Mouse (Mus musculus): ENCODE data around the gene BC004004. TPM values are rescaled to one million over a fixed set of nuclear protein-coding genes. Genes with fewer than 3 reads are reported as not detected.
A peak's percentile ranks its signal among the peaks of the same experiment; 100 is the strongest.

Gene BC004004
- total RNA-seq (2012; rRNA removed): 80.7 and 86.3 TPM in 2 replicates
- polyA plus RNA-seq (2012; ENCODE audit: insufficient read depth in 1 of 2, insufficient read length in 2 of 2, low read depth in 1 of 2, low replicate concordance in 2 of 2, missing spikeins in 1 of 2): 10 to 100 TPM in 1 of 2 experiments, not detected in 1; 81.8 TPM

GRCm38 (mm10) chr17:29268682-29269348 is at the start of gene BC004004:
Gene BC004004 (plus strand): TSS chr17:29268788.
- peak; percentile 91 for TF ChIP-seq SIN3A (IDR thresholded peaks at IDR 0.05; ENCODE audit: low read length)
- 0 out of 2 replicates have a peak, but pooled peaks have one; percentile 5 for TF ChIP-seq POLR2AphosphoS5 (IDR thresholded peaks at IDR 0.05; ENCODE audit: borderline replicate concordance, low read depth, low read length)
- TF ChIP-seq MAZ (IDR thresholded peaks at IDR 0.05; ENCODE audit: low read depth, low read length): peak; percentile 90
- TF ChIP-seq POLR2AphosphoS2 (IDR thresholded peaks at IDR 0.05; ENCODE audit: low read length): peak; percentile 72; the same call in 1 of the 2 replicates
- TF ChIP-seq NELFE (IDR thresholded peaks at IDR 0.05; ENCODE audit: low read depth, low read length): peak; percentile 83
- TF ChIP-seq UBTF (IDR thresholded peaks at IDR 0.05; ENCODE audit: borderline replicate concordance, insufficient read depth, low read depth, low read length): no peak
- peak; percentile 65 for TF ChIP-seq TCF12 (IDR thresholded peaks at IDR 0.05; ENCODE audit: low read depth, low read length)
- TF ChIP-seq ZMIZ1 (IDR thresholded peaks at IDR 0.05; ENCODE audit: low read depth, low read length): peak; percentile 86
- TF ChIP-seq SMC3 (IDR thresholded peaks at IDR 0.05; ENCODE audit: low read depth, low read length): peak; percentile 60
- TF ChIP-seq ELF1 (IDR thresholded peaks at IDR 0.05; ENCODE audit: low read depth, low read length): peak; percentile 99
- TF ChIP-seq MAX (IDR thresholded peaks at IDR 0.05; ENCODE audit: low read length): peak; percentile 72; the same call in 1 of the 2 replicates
- TF ChIP-seq ZC3H11A (IDR thresholded peaks at IDR 0.05; ENCODE audit: low read depth, low read length): no peak
- TF ChIP-seq KAT2A (conservative IDR thresholded peaks at IDR 0.05; ENCODE audit: low read depth, low read length): peak; percentile 77
- TF ChIP-seq RAD21 (IDR thresholded peaks at IDR 0.05; ENCODE audit: low read depth, low read length): no peak; the same call in 1 of the 2 replicates
- no peak for TF ChIP-seq USF1 (IDR thresholded peaks at IDR 0.05; ENCODE audit: low read depth, low read length)
- peak in 1 of 2 experiments; percentile 12; a peak in 2 of 4 replicates for TF ChIP-seq EP300 (IDR thresholded peaks at IDR 0.05; ENCODE audit: low read depth in 1 of 2, low read length in 2 of 2)
- no peak for TF ChIP-seq ETS1 (IDR thresholded peaks at IDR 0.05; ENCODE audit: low read depth, low read length)
- peak; percentile 92 for TF ChIP-seq MXI1 (IDR thresholded peaks at IDR 0.05; ENCODE audit: low read depth, low read length)
- TF ChIP-seq CTCF (IDR thresholded peaks at IDR 0.05 in 2 of 3, conservative IDR thresholded peaks at IDR 0.05 in 1 of 3; ENCODE audit: control insufficient read depth in 1 of 3, insufficient read depth in 1 of 3, low read depth in 2 of 3, low read length in 3 of 3, poor library complexity in 1 of 3, severe bottlenecking in 1 of 3): peak; percentile 49 to 84 (median 71)
- 0 out of 2 replicates have a peak, but pooled peaks have one; percentile 17 for TF ChIP-seq NRF1 (IDR thresholded peaks at IDR 0.05; ENCODE audit: insufficient read depth, low read depth, low read length, poor library complexity, severe bottlenecking)
- TF ChIP-seq JUND (IDR thresholded peaks at IDR 0.05; ENCODE audit: low read depth, low read length): no peak
- no peak for TF ChIP-seq GABPA (IDR thresholded peaks at IDR 0.05; ENCODE audit: low read depth, low read length)
- peak; percentile 97 for TF ChIP-seq CHD2 (IDR thresholded peaks at IDR 0.05; ENCODE audit: low read length)
- TF ChIP-seq TBP (IDR thresholded peaks at IDR 0.05; ENCODE audit: low read depth, low read length): peak; percentile 71
- TF ChIP-seq TAL1 (IDR thresholded peaks at IDR 0.05; ENCODE audit: low read length): no peak
- no peak; the same call in 1 of the 2 replicates for TF ChIP-seq E2F4 (IDR thresholded peaks at IDR 0.05; ENCODE audit: borderline replicate concordance, low read depth, low read length)
- peak; percentile 91 to 93 for TF ChIP-seq POLR2A (IDR thresholded peaks at IDR 0.05; ENCODE audit: control insufficient read depth in 1 of 2, insufficient read depth in 1 of 2, low read depth in 1 of 2, low read length in 2 of 2, poor library complexity in 1 of 2)
- TF ChIP-seq MYC (IDR thresholded peaks at IDR 0.05; ENCODE audit: low read depth, low read length): no peak; the same call in 1 of the 2 replicates
- TF ChIP-seq HCFC1 (IDR thresholded peaks at IDR 0.05; ENCODE audit: low read depth, low read length): peak; percentile 96
- peaks cover 0 to 27% of the 10 kb centered on the region in 2 experiments; a peak in 2 of 4 replicates for H3K36me3 ChIP-seq (ENCODE audit: control insufficient read depth in 1 of 2, insufficient read depth in 2 of 2, low read length in 2 of 2)
- peak; percentile 98 for DNase-seq (ENCODE audit: low read depth, low spot score)
- peak within 1 kb of the TSS; percentile 94 to 97 for H3K4me3 ChIP-seq (ENCODE audit: control insufficient read depth in 1 of 2, insufficient read depth in 1 of 2, low read depth in 2 of 2, low read length in 2 of 2)
- H3K9me3 ChIP-seq (replicated peaks; ENCODE audit: insufficient read depth, low read length): no peaks in the 10 kb centered on the region
- H3K4me1 ChIP-seq (ENCODE audit: control insufficient read depth in 1 of 2, insufficient read depth in 2 of 2, low read length in 2 of 2): peaks cover 0 to 28% of the 10 kb centered on the region in 2 experiments; a peak in 2 of 4 replicates
- H3K9ac ChIP-seq (ENCODE audit: control insufficient read depth, low read depth, low read length, poor library complexity, severe bottlenecking): peak within 1 kb of the TSS; percentile 98
- H3K79me2 ChIP-seq (ENCODE audit: control insufficient read depth, insufficient read depth, low read length, poor library complexity): peaks cover 24% of the 10 kb centered on the region
- peak within 1 kb of the TSS; percentile 82 for H3K27ac ChIP-seq (ENCODE audit: control insufficient read depth, low read depth, low read length)
- no peaks in the 10 kb centered on the region for H3K27me3 ChIP-seq (ENCODE audit: control insufficient read depth in 1 of 2, insufficient read depth in 2 of 2, low read length in 2 of 2)

All from MEL (cell line).